Mouse (Mus musculus) neural tube, embryonic 11.5 days (tissue): ENCODE results near the gene Aspdh. TPM values are rescaled to one million over a fixed set of nuclear protein-coding genes. Genes with fewer than 3 reads are reported as not detected.
A peak's percentile ranks its signal among the peaks of the same experiment; 100 is the strongest.

Source experiments
- ATAC-seq: fragments of 200-750 bp; cut with Nextera tagmentation; 2 replicates; pipeline ENCODE4 v1.8.0; 2017; ENCODE audit warnings: moderate number of reproducible peaks, mild to moderate bottlenecking, moderate TSS enrichment, moderate library complexity; ENCODE audit not compliant: insufficient read depth, low FRiP score, low TSS enrichment
- DNase-seq: peaks from one replicate; pipeline ENCODE4 v3.0.0-alpha.2; 2015; ENCODE audit warnings: low spot score
- H3K27ac ChIP-seq: fragments of 300-500 bp; sonication (generic); 2 replicates; pipeline ENCODE4 v1.5.1; 2014; ENCODE audit warnings: low read depth, mild to moderate bottlenecking, low read length
- H3K27me3 ChIP-seq: fragments of 300-500 bp; sonication (generic); 2 replicates; pipeline ENCODE4 v1.6.1; 2014; ENCODE audit warnings: mild to moderate bottlenecking, low read length, mixed read lengths; ENCODE audit not compliant: control insufficient read depth, insufficient read depth
- H3K36me3 ChIP-seq: fragments of 300-500 bp; sonication (generic); 2 replicates; pipeline ENCODE4 v1.6.1; 2014; ENCODE audit warnings: mild to moderate bottlenecking, low read length, moderate library complexity, mixed read lengths; ENCODE audit not compliant: control insufficient read depth, insufficient read depth
- H3K4me1 ChIP-seq: fragments of 300-500 bp; sonication (generic); 2 replicates; pipeline ENCODE4 v1.6.1; 2014; ENCODE audit warnings: low read length, mixed read lengths; ENCODE audit not compliant: control insufficient read depth, insufficient read depth
- H3K4me2 ChIP-seq: fragments of 300-500 bp; sonication (generic); 2 replicates; pipeline ENCODE4 v1.6.1; 2014; ENCODE audit warnings: low read depth, mild to moderate bottlenecking, moderate library complexity
- H3K4me3 ChIP-seq: fragments of 300-500 bp; sonication (generic); 2 replicates; pipeline ENCODE4 v1.5.1; 2014; ENCODE audit warnings: low read depth, low read length
- H3K9ac ChIP-seq: fragments of 300-500 bp; sonication (generic); 2 replicates; pipeline ENCODE4 v1.6.1; 2014; ENCODE audit warnings: mild to moderate bottlenecking, low read length
- H3K9me3 ChIP-seq: fragments of 300-500 bp; sonication (generic); 2 replicates; pipeline ENCODE4 v1.6.1; 2016; ENCODE audit warnings: low read length; ENCODE audit not compliant: control insufficient read depth
- WGBS: fragments of 180-500 bp; shearing (Covaris S2); extraction: QIAGEN DNeasy Blood & Tissue Kit; methylation state at CpG from one replicate; pipeline ENCODE4 v1.1.7; 2014; 5-methylcytosine and 5-hydroxymethylcytosine counted together
- microRNA-seq: library from miRNA; unstranded; fragments of <30 nt; microRNA quantifications from one replicate; pipeline ENCODE4, GENCODE M21; 2016
- polyA plus RNA-seq: library from polyadenylated mRNA; unstranded; fragments of >200 nt; fragmentation: Nextera tagmentation; extraction: Ambion mirVana; gene quantifications from 2 replicates; pipeline ENCODE4 v1.2.1, GENCODE M21; 2014

Gene Aspdh
- polyA plus RNA-seq, 1 experiment from 2014 or later, result 1.2 TPM

DNA sequence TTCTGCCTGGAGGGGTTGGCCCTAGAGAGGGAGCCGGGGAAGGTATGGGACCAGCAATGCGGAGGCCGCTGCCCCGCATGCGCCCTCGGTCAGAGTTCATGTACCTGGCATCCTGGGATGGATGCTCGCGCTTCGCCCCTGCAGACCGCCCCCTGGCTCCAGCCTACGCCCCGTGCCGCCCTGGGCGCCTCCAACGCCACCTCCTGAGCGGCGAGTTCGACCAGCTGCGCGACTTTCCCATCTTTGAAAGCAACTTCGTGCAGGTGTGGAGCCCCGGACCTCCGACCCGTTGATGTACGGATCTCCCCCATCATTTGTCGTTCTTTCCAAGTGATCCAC is 31.5 kb downstream of the Aspdh start:
- peak overlapping the region; percentile 71 for H3K4me2 ChIP-seq
- H3K9ac ChIP-seq, result peak overlapping the region; percentile 83
- no peaks in the 10 kb centered on the region for H3K9me3 ChIP-seq
- ATAC-seq, result no peak; the same call in 1 of the 2 replicates
- DNase-seq, result no peak
- peak overlapping the region; percentile 87 for H3K27ac ChIP-seq
- H3K36me3 ChIP-seq, result peaks cover 2% of the 10 kb centered on the region
- 0% methylated on average over 26 of the region's 26 CpGs for WGBS
- peak overlapping the region; percentile 69 for H3K4me3 ChIP-seq
- H3K4me1 ChIP-seq, result peaks cover 6% of the 10 kb centered on the region; the same call in 1 of the 2 replicates
- H3K27me3 ChIP-seq, result no peaks in the 10 kb centered on the region

DNA sequence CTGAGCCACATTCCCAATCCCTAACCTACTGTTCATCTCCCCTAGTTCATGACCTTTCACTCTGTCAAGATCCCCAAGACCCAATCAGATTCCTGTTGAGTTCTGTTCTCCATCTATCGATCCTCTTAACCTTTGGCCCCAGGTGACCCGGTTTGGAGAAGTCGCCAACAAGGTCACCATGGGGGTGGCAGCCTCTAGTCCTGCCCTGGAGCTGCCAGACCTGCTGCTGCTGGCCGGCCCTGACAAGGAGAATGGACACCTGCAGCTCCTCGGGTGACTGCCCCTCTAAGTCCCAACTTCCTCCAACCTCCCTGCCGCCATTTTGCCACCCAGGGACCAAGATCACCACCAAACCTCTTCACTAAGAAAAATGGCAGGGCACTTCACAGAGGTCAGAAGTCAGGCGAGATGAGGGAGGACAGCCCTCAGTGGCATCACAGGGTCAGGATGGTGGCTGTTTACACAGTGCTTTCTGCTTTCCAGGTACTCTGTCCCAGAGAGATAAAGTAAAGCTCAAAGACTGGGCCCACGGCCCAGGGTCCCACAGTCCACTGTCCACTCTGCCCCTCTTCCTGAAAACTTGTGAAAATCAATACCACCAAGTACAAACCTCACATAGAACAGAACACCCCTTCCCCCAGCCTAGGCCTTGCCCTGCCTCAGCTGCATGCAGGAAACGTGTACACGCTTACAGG is 32.3 kb downstream of the Aspdh start:
- H3K9me3 ChIP-seq, result no peaks in the 10 kb centered on the region
- H3K27ac ChIP-seq, result no peak overlapping the region
- no peaks in the 10 kb centered on the region for H3K27me3 ChIP-seq
- H3K36me3 ChIP-seq, result peaks cover 2% of the 10 kb centered on the region
- DNase-seq (no peak), ATAC-seq (no peak)
- peaks cover 6% of the 10 kb centered on the region; the same call in 1 of the 2 replicates for H3K4me1 ChIP-seq
- H3K4me2 ChIP-seq, result peak overlapping the region; percentile 71
- peak overlapping the region; percentile 69 for H3K4me3 ChIP-seq
- 83% methylated on average over 10 of the region's 10 CpGs for WGBS
- peak overlapping the region; percentile 83 for H3K9ac ChIP-seq

- H3K36me3 ChIP-seq, result no peaks in the 10 kb centered on the region
- H3K9me3 ChIP-seq, result no peaks in the 10 kb centered on the region
- H3K27me3 ChIP-seq, result no peaks in the 10 kb centered on the region
- peaks cover 6% of the 10 kb centered on the region; the same call in 1 of the 2 replicates for H3K4me1 ChIP-seq
- H3K9ac ChIP-seq, result no peak overlapping the region
- H3K4me2 ChIP-seq, result no peak overlapping the region
- no peak overlapping the region for H3K27ac ChIP-seq
- no peak for ATAC-seq
- WGBS, result 74% methylated on average over 1 of the region's 1 CpGs
- no peak for DNase-seq
- H3K4me3 ChIP-seq, result no peak overlapping the region
Measured at GRCm38 (mm10) chr7:44498922-44499321, 33.7 kb downstream of the Aspdh start.

- H3K27me3 ChIP-seq, result no peaks in the 10 kb centered on the region
- 61% methylated on average over 20 of the region's 20 CpGs for WGBS
Measured at GRCm38 (mm10) chr7:44500046-44500445, 34.9 kb downstream of the Aspdh start.

DNA sequence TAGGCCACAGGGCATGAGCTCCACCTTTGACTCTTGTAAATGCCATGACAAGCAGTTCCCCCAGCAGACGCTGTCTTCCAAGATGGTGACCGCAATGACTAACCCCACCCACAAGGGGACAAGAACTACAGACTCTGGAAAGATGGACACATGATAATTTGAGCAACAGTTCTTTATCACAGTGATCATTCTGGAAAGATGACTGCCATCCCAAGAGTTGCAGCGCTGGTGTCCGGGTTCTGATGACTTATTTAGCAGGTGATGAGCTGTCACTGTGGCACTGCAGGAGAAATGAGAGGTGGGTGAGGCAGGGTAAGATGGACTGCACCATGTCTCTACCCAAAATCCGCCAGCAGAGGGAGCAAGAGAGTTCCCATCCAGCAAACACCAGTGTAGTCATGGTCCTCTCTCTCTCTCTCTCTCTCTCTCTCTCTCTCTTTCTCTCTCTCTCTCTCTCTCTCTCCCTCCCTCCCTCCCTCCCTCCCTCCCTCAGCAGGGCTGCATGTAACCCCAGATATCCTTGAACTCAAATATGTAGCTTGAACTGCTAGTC is 36.4 kb downstream of the Aspdh start:
- H3K4me1 ChIP-seq, result no peaks in the 10 kb centered on the region; the same call in 1 of the 2 replicates
- no peak overlapping the region for H3K4me2 ChIP-seq
- no peaks in the 10 kb centered on the region for H3K36me3 ChIP-seq
- no peak overlapping the region for H3K27ac ChIP-seq
- WGBS, result 39% methylated on average over 5 of the region's 5 CpGs
- no peak overlapping the region for H3K9ac ChIP-seq
- H3K4me3 ChIP-seq, result no peak overlapping the region
- no peaks in the 10 kb centered on the region for H3K27me3 ChIP-seq
- DNase-seq (peak; percentile 73), ATAC-seq (no peak)
- H3K9me3 ChIP-seq, result no peaks in the 10 kb centered on the region

More at GRCm38 (mm10) chr7:44500046-44500445, 34.9 kb downstream of the Aspdh start:
- Histone ChIP-seq H3K4me2 (no peak overlapping the region), H3K9ac (no peak overlapping the region), H3K4me3 (no peak overlapping the region), H3K27ac (no peak overlapping the region), H3K9me3 (no peaks in the 10 kb centered on the region), H3K4me1 (peaks cover 6% of the 10 kb centered on the region; the same call in 1 of the 2 replicates), H3K36me3 (no peaks in the 10 kb centered on the region)
- ATAC-seq (no peak), DNase-seq (no peak)

DNA sequence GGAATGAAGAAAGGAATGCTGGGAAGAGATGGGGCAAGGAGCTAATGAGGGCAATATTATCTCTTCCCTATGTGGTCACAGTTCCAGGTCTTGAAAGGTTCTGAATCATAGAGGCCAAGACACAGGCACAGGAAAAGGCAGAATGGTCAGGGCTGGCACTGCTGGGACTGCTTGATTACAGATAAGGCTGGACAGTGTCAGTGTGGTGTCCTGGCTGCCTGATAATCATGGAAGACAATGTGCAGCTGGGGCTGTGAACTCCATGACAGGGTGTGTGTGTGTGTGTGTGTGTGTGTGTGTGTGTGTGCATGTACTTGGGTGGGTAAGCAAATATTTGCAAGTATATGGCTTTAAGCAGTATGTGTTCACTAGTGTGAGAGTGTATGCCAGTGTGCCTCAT is 42.3 kb downstream of the Aspdh start:
- Histone ChIP-seq H3K36me3 (no peaks in the 10 kb centered on the region), H3K4me1 (no peaks in the 10 kb centered on the region), H3K27ac (no peak overlapping the region), H3K4me3 (no peak overlapping the region), H3K4me2 (no peak overlapping the region), H3K9ac (no peak overlapping the region), H3K9me3 (0 out of 2 replicates have a peak, but pooled peaks cover 2% of the 10 kb centered on the region), H3K27me3 (no peaks in the 10 kb centered on the region)
- ATAC-seq, result no peak
- no peak for DNase-seq

Small RNA genes within 50 kb of the gene (microRNA-seq; reads per million reads assigned to microRNA genes)
- gene Mir7052, result not detected

Other genes starting within 250 kb of the Aspdh start
- gene Klk1b5, start 249.4 kb upstream of the Aspdh start, polyA plus RNA-seq, result not detected in 2 replicates
- not detected in 2 replicates for gene Klk1, start 240.0 kb upstream of the Aspdh start, polyA plus RNA-seq
- not detected in 2 replicates for gene Gm36864, start 229.2 kb upstream of the Aspdh start, polyA plus RNA-seq
- gene 1700028J19Rik, start 218.7 kb upstream of the Aspdh start, polyA plus RNA-seq, result 1.1 and 1.2 TPM in 2 replicates
- gene 2410002F23Rik, start 218.7 kb upstream of the Aspdh start, polyA plus RNA-seq, result 143 TPM in 2 replicates
- not detected in 2 replicates for gene Acp4, start 208.0 kb upstream of the Aspdh start, polyA plus RNA-seq
- gene Gm15517, start 203.9 kb upstream of the Aspdh start, polyA plus RNA-seq, result not detected in 2 replicates
- gene Clec11a, start 158.5 kb upstream of the Aspdh start, polyA plus RNA-seq, result 1.9 and 2.4 TPM in 2 replicates
- 4.6 and 4.7 TPM in 2 replicates for gene Shank1, start 155.1 kb upstream of the Aspdh start, polyA plus RNA-seq
- 2.9 and 3.7 TPM in 2 replicates for gene Syt3, start 81.3 kb upstream of the Aspdh start, polyA plus RNA-seq
- 1.0 and 1.1 TPM in 2 replicates for gene 1700008O03Rik, start 79.6 kb upstream of the Aspdh start, polyA plus RNA-seq
- gene Lrrc4b, start 36.4 kb upstream of the Aspdh start, polyA plus RNA-seq, result 7.4 and 8.0 TPM in 2 replicates
- gene Josd2, start 2.6 kb downstream of the Aspdh start, polyA plus RNA-seq, result 60.0 and 66.2 TPM in 2 replicates
- gene Emc10, start 31.1 kb downstream of the Aspdh start, polyA plus RNA-seq, result 104 and 110 TPM in 2 replicates
- 12.3 and 13.3 TPM in 2 replicates for gene Fam71e1, start 31.2 kb downstream of the Aspdh start, polyA plus RNA-seq
- gene Mybpc2, start 59.3 kb downstream of the Aspdh start, polyA plus RNA-seq, result 0.07 TPM in 1 of 2 replicates, not detected in the other
- gene Spib, start 66.7 kb downstream of the Aspdh start, polyA plus RNA-seq, result not detected in 2 replicates
- gene Pold1, start 83.5 kb downstream of the Aspdh start, polyA plus RNA-seq, result 62.3 and 64.8 TPM in 2 replicates
- 68.1 and 71.9 TPM in 2 replicates for gene Nr1h2, start 88.6 kb downstream of the Aspdh start, polyA plus RNA-seq
- 0.42 and 0.49 TPM in 2 replicates for gene Napsa, start 107.0 kb downstream of the Aspdh start, polyA plus RNA-seq
- 0.92 and 1.7 TPM in 2 replicates for gene Kcnc3, start 125.3 kb downstream of the Aspdh start, polyA plus RNA-seq
- gene Myh14, start 205.5 kb downstream of the Aspdh start, polyA plus RNA-seq, result 2.2 and 2.5 TPM in 2 replicates
- not detected in 2 replicates for gene Izumo2, start 243.4 kb downstream of the Aspdh start, polyA plus RNA-seq